In genomic region chr5:143526698-143527331, GRCm38 (mm10) we compare ENCODE assay signal across 7 mouse cellular contexts. TPM values are rescaled to one million over a fixed set of nuclear protein-coding genes. Genes with fewer than 3 reads are reported as not detected.
A peak's percentile ranks its signal among the peaks of the same experiment; 100 is the strongest.
DNase-seq lines count a peak whose midpoint lies in the region; ATAC-seq and TF ChIP-seq lines count a peak whose summit lies in the region.

No protein-coding gene starts in this region.

- no peak for TF ChIP-seq EP300 in MEL (IDR thresholded peaks at IDR 0.05; ENCODE audit: low read depth in 1 of 2, low read length in 2 of 2)

- no peak for ATAC-seq in forebrain, embryonic 11.5 days (replicated peaks; ENCODE audit: low FRiP score)

- DNase-seq in CD4-positive, CD25-positive, alpha-beta regulatory T cell, adult 2 months (ENCODE audit: low read depth, low spot score), result peak; percentile 63
- peak; percentile 83 for DNase-seq in MEL (ENCODE audit: low read depth, low spot score)
- DNase-seq in forebrain, embryonic 11.5 days (ENCODE audit: low spot score), result no peak
- peak; percentile 60 for DNase-seq in kidney, adult 2 months
- peak; percentile 66 for DNase-seq in lung, postnatal 36 days
- peak; percentile 18 to 29 for DNase-seq in spleen, adult 2 months (ENCODE audit: low read depth in 1 of 2, low spot score in 2 of 2)
- DNase-seq in left cerebral cortex, adult 8-10 months (ENCODE audit: low spot score in 2 of 2), result no peak

- peaks cover 60% of the 10 kb centered on the region for H3K79me2 ChIP-seq in MEL (ENCODE audit: control insufficient read depth, insufficient read depth, low read length, poor library complexity)

- TF ChIP-seq CTCF in MEL (IDR thresholded peaks at IDR 0.05 in 2 of 3, conservative IDR thresholded peaks at IDR 0.05 in 1 of 3; ENCODE audit: control insufficient read depth in 1 of 3, insufficient read depth in 1 of 3, low read depth in 2 of 3, low read length in 3 of 3, poor library complexity in 1 of 3, severe bottlenecking in 1 of 3), result no peak
- TF ChIP-seq CTCF in kidney, adult 2 months (conservative IDR thresholded peaks at IDR 0.05; ENCODE audit: insufficient read depth, insufficient read length, low read depth, low read length), result no peak
- no peak for TF ChIP-seq CTCF in spleen, adult 2 months (IDR thresholded peaks at IDR 0.05; ENCODE audit: extremely low read depth, insufficient read depth, insufficient read length, insufficient replicate concordance)

- no peaks in the 10 kb centered on the region for H3K9me3 ChIP-seq in MEL (replicated peaks; ENCODE audit: insufficient read depth, low read length)
- H3K9me3 ChIP-seq in forebrain, embryonic 11.5 days (ENCODE audit: control insufficient read depth, low read length), result no peaks in the 10 kb centered on the region

- peak in 1 of 2 experiments; percentile 33; a peak in 1 of 4 replicates for TF ChIP-seq POLR2A in MEL (IDR thresholded peaks at IDR 0.05; ENCODE audit: control insufficient read depth in 1 of 2, insufficient read depth in 1 of 2, low read depth in 1 of 2, low read length in 2 of 2, poor library complexity in 1 of 2)
- no peak for TF ChIP-seq POLR2A in kidney, adult 2 months (IDR thresholded peaks at IDR 0.05; ENCODE audit: low read depth, low read length)
- no peak for TF ChIP-seq POLR2A in spleen, adult 2 months (IDR thresholded peaks at IDR 0.05; ENCODE audit: low read depth, low read length)

- peak overlapping the region; percentile 83 to 97 for H3K4me3 ChIP-seq in MEL (ENCODE audit: control insufficient read depth in 1 of 2, insufficient read depth in 1 of 2, low read depth in 2 of 2, low read length in 2 of 2)
- peak overlapping the region; percentile 99 for H3K4me3 ChIP-seq in forebrain, embryonic 11.5 days (ENCODE audit: low read depth, low read length)
- H3K4me3 ChIP-seq in kidney, adult 2 months (ENCODE audit: insufficient read depth, low read depth, low read length), result peak overlapping the region; percentile 78
- H3K4me3 ChIP-seq in spleen, adult 2 months (ENCODE audit: extremely low read depth, insufficient read depth, insufficient read length), result peak overlapping the region; percentile 65

- H3K9ac ChIP-seq in MEL (ENCODE audit: control insufficient read depth, low read depth, low read length, poor library complexity, severe bottlenecking), result peak overlapping the region; percentile 88
- peak overlapping the region; percentile 98 for H3K9ac ChIP-seq in forebrain, embryonic 11.5 days (ENCODE audit: low read length)

- WGBS in forebrain, embryonic 11.5 days, result 11% methylated on average over 28 of the region's 28 CpGs
- WGBS in kidney, adult 2 months, result under 1% methylated on average over 28 of the region's 28 CpGs
- WGBS in spleen, adult 2 months, result under 1% methylated on average over 28 of the region's 28 CpGs

- peaks cover 2 to 14% of the 10 kb centered on the region in 2 experiments; a peak in 3 of 4 replicates for H3K36me3 ChIP-seq in MEL (ENCODE audit: control insufficient read depth in 1 of 2, insufficient read depth in 2 of 2, low read length in 2 of 2)
- no peaks in the 10 kb centered on the region for H3K36me3 ChIP-seq in forebrain, embryonic 11.5 days (ENCODE audit: control insufficient read depth, insufficient read depth, low read length)
- H3K36me3 ChIP-seq in kidney, adult 2 months (ENCODE audit: control insufficient read depth, insufficient read depth, low read length), result no peaks in the 10 kb centered on the region
- H3K36me3 ChIP-seq in spleen, adult 2 months (ENCODE audit: control insufficient read depth, insufficient read depth, low read length), result no peaks in the 10 kb centered on the region

- no peak for TF ChIP-seq RAD21 in MEL (IDR thresholded peaks at IDR 0.05; ENCODE audit: low read depth, low read length)

- peak overlapping the region; percentile 93 for H3K4me2 ChIP-seq in forebrain, embryonic 11.5 days (ENCODE audit: low read depth, low read length, severe bottlenecking)

- H3K4me1 ChIP-seq in MEL (ENCODE audit: control insufficient read depth in 1 of 2, insufficient read depth in 2 of 2, low read length in 2 of 2), result peaks cover 9 to 18% of the 10 kb centered on the region in 2 experiments; a peak in 3 of 4 replicates
- H3K4me1 ChIP-seq in forebrain, embryonic 11.5 days (replicated peaks; ENCODE audit: control insufficient read depth, insufficient read depth, low read length), result peaks cover 10% of the 10 kb centered on the region
- peaks cover 21% of the 10 kb centered on the region for H3K4me1 ChIP-seq in kidney, adult 2 months (ENCODE audit: control insufficient read depth, insufficient read depth, low read length)
- H3K4me1 ChIP-seq in spleen, adult 2 months (ENCODE audit: control insufficient read depth, insufficient read depth, insufficient read length), result peaks cover 10% of the 10 kb centered on the region; the same call in 1 of the 2 replicates

- no peaks in the 10 kb centered on the region for H3K27me3 ChIP-seq in MEL (ENCODE audit: control insufficient read depth in 1 of 2, insufficient read depth in 2 of 2, low read length in 2 of 2)
- no peaks in the 10 kb centered on the region for H3K27me3 ChIP-seq in forebrain, embryonic 11.5 days (ENCODE audit: control insufficient read depth, insufficient read depth, low read length)
- no peaks in the 10 kb centered on the region for H3K27me3 ChIP-seq in kidney, adult 2 months (replicated peaks; ENCODE audit: control insufficient read depth, insufficient read depth, low read length)
- H3K27me3 ChIP-seq in spleen, adult 2 months (ENCODE audit: control insufficient read depth, insufficient read depth, low read length), result no peaks in the 10 kb centered on the region

- H3K27ac ChIP-seq in MEL (ENCODE audit: control insufficient read depth, low read depth, low read length), result peak overlapping the region; percentile 28
- no peak overlapping the region for H3K27ac ChIP-seq in forebrain, embryonic 11.5 days (ENCODE audit: low read depth, low read length)
- H3K27ac ChIP-seq in kidney, adult 2 months (ENCODE audit: insufficient read depth, low read depth, low read length), result peak overlapping the region; percentile 93
- peak overlapping the region; percentile 96 for H3K27ac ChIP-seq in spleen, adult 2 months (ENCODE audit: insufficient read depth, low read length)

TF ChIP-seq in MEL, 35 proteins besides CTCF, POLR2A, EP300 and RAD21:
- TF ChIP-seq TAL1 (IDR thresholded peaks at IDR 0.05; ENCODE audit: low read length) (no peak), RCOR1 (IDR thresholded peaks at IDR 0.05; ENCODE audit: low read depth, low read length) (peak; percentile 53; the same call in 1 of the 2 replicates)

RNA-seq across cellular contexts. Expression of gene Rac1, which starts 1.0 kb away (rescaled TPM):
- total RNA-seq in MEL (2012; rRNA removed), result 134 and 148 TPM in 2 replicates
- polyA plus RNA-seq in MEL (2012; ENCODE audit: insufficient read depth in 1 of 2, insufficient read length in 2 of 2, low read depth in 1 of 2, low replicate concordance in 2 of 2, missing spikeins in 1 of 2), result 100 to 1,000 TPM; 105 to 251 TPM
- polyA plus RNA-seq in forebrain, embryonic 11.5 days (2014; fragmentation: Nextera tagmentation; extraction: Ambion mirVana), result 464 and 491 TPM in 2 replicates
- polyA plus RNA-seq in kidney, adult 2 months (2012; rRNA removed), result 259 and 277 TPM in 2 replicates
- polyA plus RNA-seq in spleen, adult 2 months (2012; rRNA removed), result 141 and 229 TPM in 2 replicates
- 100 to 1,000 TPM; 369 to 406 (median 382) TPM for total RNA-seq in left cerebral cortex, adult 8-10 months (2022)

Comparison
In these comparisons a context has a peak if more than half of its experiments do, and no peak if none do; other contexts are left out.
1. DNase-seq: peak in CD4-positive, CD25-positive, alpha-beta regulatory T cell, adult 2 months (single experiment), MEL (single experiment), kidney, adult 2 months (single experiment), lung, postnatal 36 days (single experiment) and spleen, adult 2 months (2 of 2); none in forebrain, embryonic 11.5 days (single experiment) and left cerebral cortex, adult 8-10 months (0 of 2).
2. Peak in every context shown above with its lines, with median percentiles within 50 percentile points of each other: H3K4me3 ChIP-seq.